ENCODE assay signal across 8 mouse cellular contexts in the genomic region with DNA sequence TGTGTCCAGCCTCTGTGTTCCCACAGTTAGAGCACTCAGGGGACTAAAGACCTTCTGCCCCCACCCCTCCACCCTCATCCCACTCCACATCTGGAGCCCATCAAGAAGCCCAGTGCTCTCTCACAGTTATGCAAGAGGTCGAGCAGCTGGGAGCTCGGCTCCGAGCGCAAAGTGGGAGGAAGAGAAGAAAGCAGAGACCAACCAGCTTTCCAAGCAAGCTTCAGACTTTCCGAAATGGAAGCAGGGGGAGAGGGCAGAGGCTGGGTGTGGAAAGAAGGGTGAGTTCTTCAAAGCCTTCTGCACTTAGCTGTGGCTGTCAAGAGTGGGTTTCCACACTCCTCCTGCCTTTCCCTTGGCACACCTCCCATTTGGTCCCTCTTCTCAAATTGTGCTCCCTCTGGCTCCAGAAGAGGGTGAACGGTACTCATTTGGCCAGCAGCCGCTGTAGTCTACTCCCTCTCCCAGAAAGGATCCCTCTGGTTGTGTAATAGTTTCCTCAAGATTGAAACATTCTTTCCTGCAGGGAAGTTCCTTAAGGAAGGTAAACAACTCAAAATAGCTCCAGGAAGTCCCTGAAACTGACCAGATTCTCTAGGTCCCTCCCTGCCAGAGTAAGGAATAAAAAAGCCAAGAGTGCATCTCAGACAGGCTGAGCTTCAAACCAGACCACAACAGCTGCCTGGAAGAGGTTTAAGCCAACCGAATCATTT. TPM values are rescaled to one million over a fixed set of nuclear protein-coding genes. Genes with fewer than 3 reads are reported as not detected.
DNase-seq lines count a peak whose midpoint lies in the region; ATAC-seq and TF ChIP-seq lines count a peak whose summit lies in the region.

No protein-coding gene starts in this region.

- peak; percentile 26 for TF ChIP-seq CTCF in stomach, postnatal 0 days (IDR thresholded peaks at IDR 0.05; ENCODE audit: low read depth)

- peaks cover 4% of the 10 kb centered on the region for H3K27me3 ChIP-seq in heart, embryonic 13.5 days (replicated peaks)
- H3K27me3 ChIP-seq in stomach, postnatal 0 days (ENCODE audit: control insufficient read depth, insufficient read depth, low read length), result no peaks in the 10 kb centered on the region
- peaks cover 11% of the 10 kb centered on the region for H3K27me3 ChIP-seq in midbrain, embryonic 15.5 days (replicated peaks)

- H3K4me2 ChIP-seq in heart, embryonic 13.5 days, result peak overlapping the region; percentile 16; the same call in 1 of the 2 replicates
- H3K4me2 ChIP-seq in stomach, postnatal 0 days (replicated peaks; ENCODE audit: low read depth), result no peak overlapping the region
- no peak overlapping the region for H3K4me2 ChIP-seq in midbrain, embryonic 15.5 days

- H3K4me1 ChIP-seq in heart, embryonic 13.5 days, result peaks cover 38% of the 10 kb centered on the region
- H3K4me1 ChIP-seq in stomach, postnatal 0 days (replicated peaks; ENCODE audit: control insufficient read depth, insufficient read depth), result peaks cover 4% of the 10 kb centered on the region
- H3K4me1 ChIP-seq in midbrain, embryonic 15.5 days, result peaks cover 20% of the 10 kb centered on the region

- no peak overlapping the region for H3K9ac ChIP-seq in heart, embryonic 13.5 days
- no peak overlapping the region for H3K9ac ChIP-seq in stomach, postnatal 0 days (ENCODE audit: low read length)
- H3K9ac ChIP-seq in midbrain, embryonic 15.5 days, result no peak overlapping the region

- WGBS in heart, embryonic 13.5 days, result 23% methylated on average over 8 of the region's 8 CpGs
- 37% methylated on average over 8 of the region's 8 CpGs for WGBS in stomach, postnatal 0 days
- WGBS in midbrain, embryonic 15.5 days, result 71% methylated on average over 8 of the region's 8 CpGs

- DNase-seq in urinary bladder, postnatal 36 days (ENCODE audit: low spot score in 2 of 2), result peak; percentile 41 to 75
- DNase-seq in urinary bladder, adult 2 months (ENCODE audit: low spot score), result no peak
- DNase-seq in kidney, postnatal 4 days, result peak; percentile 75 to 83
- DNase-seq in stomach, postnatal 0 days (ENCODE audit: low spot score), result no peak
- DNase-seq in MN1 (ENCODE audit: low spot score), result no peak
- no peak for DNase-seq in adrenal gland, adult 8-10 months

- no peak for ATAC-seq in heart, embryonic 13.5 days (ENCODE audit: extremely low read depth, insufficient number of reproducible peaks, low FRiP score, low TSS enrichment)
- ATAC-seq in stomach, postnatal 0 days (ENCODE audit: low FRiP score, low TSS enrichment), result peak; percentile 38; the same call in 1 of the 2 replicates
- ATAC-seq in midbrain, embryonic 15.5 days (replicated peaks), result no peak

- TF ChIP-seq EP300 in stomach, postnatal 0 days (optimal IDR thresholded peaks at IDR 0.05), result no peak

- H3K9me3 ChIP-seq in heart, embryonic 13.5 days, result no peaks in the 10 kb centered on the region
- H3K9me3 ChIP-seq in stomach, postnatal 0 days (ENCODE audit: control insufficient read depth, low read length), result no peaks in the 10 kb centered on the region
- no peaks in the 10 kb centered on the region for H3K9me3 ChIP-seq in midbrain, embryonic 15.5 days

- no peak overlapping the region for H3K4me3 ChIP-seq in heart, embryonic 13.5 days
- no peak overlapping the region for H3K4me3 ChIP-seq in stomach, postnatal 0 days (ENCODE audit: low read depth, low read length)
- H3K4me3 ChIP-seq in midbrain, embryonic 15.5 days, result no peak overlapping the region

- peak overlapping the region; percentile 64 for H3K27ac ChIP-seq in heart, embryonic 13.5 days (replicated peaks)
- H3K27ac ChIP-seq in stomach, postnatal 0 days (replicated peaks), result peak overlapping the region; percentile 89
- H3K27ac ChIP-seq in midbrain, embryonic 15.5 days, result no peak overlapping the region

- peaks cover 14% of the 10 kb centered on the region for H3K36me3 ChIP-seq in heart, embryonic 13.5 days
- no peaks in the 10 kb centered on the region for H3K36me3 ChIP-seq in stomach, postnatal 0 days (ENCODE audit: control insufficient read depth, insufficient read depth, low read length)
- peaks cover 3% of the 10 kb centered on the region; the same call in 1 of the 2 replicates for H3K36me3 ChIP-seq in midbrain, embryonic 15.5 days (replicated peaks)

RNA-seq across cellular contexts. Expression of a gene that starts 2.4 kb away (rescaled TPM):
- 75.3 and 87.2 TPM in 2 replicates for polyA plus RNA-seq in urinary bladder, adult 2 months (2012; rRNA removed)
- polyA plus RNA-seq in heart, embryonic 13.5 days (2015; fragmentation: Nextera tagmentation; extraction: Ambion mirVana), result 20.2 and 24.4 TPM in 2 replicates
- polyA plus RNA-seq in stomach, postnatal 0 days (2015; fragmentation: Nextera tagmentation; extraction: Ambion mirVana), result 14.9 and 15.8 TPM in 2 replicates
- 56.5 and 58.9 TPM in 2 replicates for polyA plus RNA-seq in midbrain, embryonic 15.5 days (2015; fragmentation: Nextera tagmentation; extraction: Ambion mirVana)
- 10 to 100 TPM; 31.7 to 64.7 (median 48.5) TPM for total RNA-seq in adrenal gland, adult 8-10 months (2022)

RNA-seq across cellular contexts. Expression of a gene that starts 30.2 kb away (rescaled TPM):
- 64.2 and 77.2 TPM in 2 replicates for polyA plus RNA-seq in urinary bladder, adult 2 months (2012; rRNA removed)
- polyA plus RNA-seq in heart, embryonic 13.5 days (2015; fragmentation: Nextera tagmentation; extraction: Ambion mirVana), result 114 and 119 TPM in 2 replicates
- polyA plus RNA-seq in stomach, postnatal 0 days (2015; fragmentation: Nextera tagmentation; extraction: Ambion mirVana), result 98.1 TPM in 2 replicates
- polyA plus RNA-seq in midbrain, embryonic 15.5 days (2015; fragmentation: Nextera tagmentation; extraction: Ambion mirVana), result 134 and 136 TPM in 2 replicates
- 100 to 1,000 TPM; 172 to 185 (median 176) TPM for total RNA-seq in adrenal gland, adult 8-10 months (2022)

RNA-seq across cellular contexts. Expression of a gene that starts 30.3 kb away (rescaled TPM):
- 82.5 and 94.1 TPM in 2 replicates for polyA plus RNA-seq in urinary bladder, adult 2 months (2012; rRNA removed)
- polyA plus RNA-seq in heart, embryonic 13.5 days (2015; fragmentation: Nextera tagmentation; extraction: Ambion mirVana), result 65.7 and 68.6 TPM in 2 replicates
- polyA plus RNA-seq in stomach, postnatal 0 days (2015; fragmentation: Nextera tagmentation; extraction: Ambion mirVana), result 55.5 and 61.9 TPM in 2 replicates
- polyA plus RNA-seq in midbrain, embryonic 15.5 days (2015; fragmentation: Nextera tagmentation; extraction: Ambion mirVana), result 168 and 169 TPM in 2 replicates
- 100 to 1,000 TPM in 2 of 4 experiments, 10 to 100 TPM in 2; 77.7 to 116 (median 99.6) TPM for total RNA-seq in adrenal gland, adult 8-10 months (2022)

Comparison
In these comparisons a context has a peak if more than half of its experiments do, and no peak if none do; other contexts are left out.
1. DNase-seq: peak in urinary bladder, postnatal 36 days (2 of 2) and kidney, postnatal 4 days (2 of 2); none in urinary bladder, adult 2 months (single experiment), stomach, postnatal 0 days (single experiment), MN1 (single experiment) and adrenal gland, adult 8-10 months (single experiment).